Mouse (Mus musculus) v-Abl transformed pro-B cells (cell line): ENCODE measurements around the gene Eps15l1.

Experiments used
- in situ Hi-C, 2 experiments: fragments of 400-800 bp; cut with MboI; formaldehyde crosslinking; loops; one replicate each; pipeline ENCODE4 v1.15.1; 2025; ENCODE audit not compliant: unreplicated experiment in 2 of 2

The Eps15l1 gene

GRCm38 (mm10) chr8:72323131-72323725 is 98.0 kb downstream of the Eps15l1 start:
- in situ Hi-C loops, result no loop called here

DNA sequence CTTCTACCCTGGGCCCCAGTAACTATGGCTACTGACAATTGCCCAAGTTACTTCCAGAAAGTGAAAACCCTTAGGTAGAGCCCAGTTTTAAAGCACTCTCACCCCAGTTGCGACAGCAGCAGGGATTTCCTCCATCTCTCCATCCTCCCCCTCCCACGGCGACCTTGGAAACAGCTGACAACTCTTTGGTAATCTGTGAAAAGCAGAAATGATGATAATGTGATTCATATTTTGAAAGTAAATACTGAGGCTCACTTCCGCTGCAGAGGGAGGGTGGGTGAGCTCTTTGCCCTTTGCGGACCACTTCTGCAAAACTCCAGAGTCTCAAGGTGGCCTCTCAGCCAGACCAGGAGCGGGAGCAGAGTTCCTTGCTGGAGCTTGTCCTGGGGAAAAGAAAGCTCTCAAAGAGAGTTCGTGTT is 98.8 kb downstream of the Eps15l1 start:
- in situ Hi-C loops, result no loop called here

- in situ Hi-C loops, result no loop called here
These were observed 99.4 kb downstream of the Eps15l1 start for GRCm38 (mm10) chr8:72321635-72322441.

GRCm38 (mm10) chr8:72320803-72321583 is 100.3 kb downstream of the Eps15l1 start:
- in situ Hi-C loops, result no loop called here

- in situ Hi-C loops, result no loop called here
These were observed 101.1 kb downstream of the Eps15l1 start for GRCm38 (mm10) chr8:72319921-72320802.

DNA sequence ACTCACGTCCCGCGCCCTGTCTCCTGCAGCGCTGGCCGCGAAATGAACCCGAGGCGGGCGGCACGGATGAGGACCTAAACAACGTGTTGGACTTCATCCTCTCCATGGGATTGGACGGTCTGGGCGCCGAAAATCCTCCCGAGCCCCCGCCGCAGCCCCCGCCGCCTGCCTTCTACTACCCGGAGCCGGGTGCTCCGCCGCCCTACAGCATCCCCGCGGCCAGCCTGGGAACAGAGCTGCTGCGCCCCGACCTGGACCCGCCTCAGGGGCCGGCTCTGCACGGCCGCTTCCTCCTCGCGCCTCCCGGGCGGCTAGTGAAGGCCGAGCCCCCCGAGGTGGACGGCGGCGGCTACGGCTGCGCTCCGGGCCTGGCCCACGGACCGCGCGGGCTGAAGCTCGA is 101.9 kb downstream of the Eps15l1 start:
- in situ Hi-C loops, result no loop called here

- in situ Hi-C loops, result no loop called here
These were observed 102.4 kb downstream of the Eps15l1 start, which contains the start of gene Klf2 for GRCm38 (mm10) chr8:72318801-72319322. TSS of gene Klf2 (plus strand) at chr8:72319033.

- in situ Hi-C loops, result no loop called here
These were observed 103.4 kb downstream of the Eps15l1 start for GRCm38 (mm10) chr8:72317741-72318301.

GRCm38 (mm10) chr8:72316053-72316695 is 105.1 kb downstream of the Eps15l1 start:
- in situ Hi-C loops, result no loop called here

GRCm38 (mm10) chr8:72312926-72313518 is 108.2 kb downstream of the Eps15l1 start:
- in situ Hi-C loops, result no loop called here

DNA sequence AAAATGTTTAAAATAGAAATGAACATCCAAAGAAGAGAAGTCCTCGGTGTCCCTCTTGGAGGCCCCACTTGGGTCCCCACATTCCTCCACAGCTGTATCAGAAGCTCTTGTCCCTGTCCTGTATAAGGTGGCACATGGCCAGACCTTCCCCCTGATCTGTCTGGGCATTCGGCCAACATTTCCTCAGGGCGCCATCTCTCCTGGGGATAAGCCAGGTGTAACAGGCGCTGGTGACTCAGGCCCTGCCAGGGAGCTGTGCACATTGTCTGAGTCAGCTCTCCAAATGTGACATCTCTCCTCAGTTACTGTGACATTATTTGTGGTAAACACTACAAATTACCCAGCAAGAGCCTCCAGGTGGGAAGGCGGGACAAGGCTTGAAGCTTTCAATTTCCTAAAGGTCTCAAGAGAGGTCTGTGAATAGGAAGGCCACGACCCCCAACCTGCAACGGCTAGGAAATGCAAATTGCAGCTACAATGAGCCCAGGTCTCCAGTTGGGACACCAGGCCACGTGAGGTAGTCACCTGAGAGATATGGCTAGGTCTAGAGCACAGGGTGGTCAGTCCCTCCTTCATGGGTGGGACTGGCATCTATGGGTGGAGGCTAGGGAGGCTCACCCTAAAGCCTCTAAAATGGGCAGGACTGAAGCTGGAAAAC is 110.3 kb downstream of the Eps15l1 start:
- in situ Hi-C loops, result no loop called here

- in situ Hi-C loops, result loop anchor here in 1 of 2 experiments (5.0 kb wide), 1 partner anchor 44 kb away; no protein-coding TSS in a partner anchor
These were observed 113.0 kb downstream of the Eps15l1 start for GRCm38 (mm10) chr8:72308276-72308675.

DNA sequence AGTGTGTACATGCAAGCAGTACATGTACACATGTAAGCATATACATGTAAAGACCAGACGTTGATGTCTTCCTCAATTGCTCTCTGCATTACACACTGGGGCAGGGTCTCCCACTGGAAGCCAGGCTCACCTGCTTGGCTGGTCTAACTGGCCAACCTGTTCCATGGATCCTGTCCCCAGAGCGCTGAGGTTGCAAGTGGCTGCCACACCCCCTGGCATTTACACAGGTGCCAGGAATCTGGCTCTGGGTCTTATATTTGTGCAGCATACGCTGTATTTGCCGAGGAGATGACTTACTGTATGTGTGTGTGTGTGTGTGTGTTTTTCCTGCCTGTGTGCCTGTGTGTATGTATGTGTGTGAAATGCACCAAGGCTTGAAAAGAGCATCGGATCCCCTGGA is 114.3 kb downstream of the Eps15l1 start:
- in situ Hi-C loops, result loop anchor here in 1 of 2 experiments (5.0 kb wide), 1 partner anchor 45 kb away; no protein-coding TSS in a partner anchor

DNA sequence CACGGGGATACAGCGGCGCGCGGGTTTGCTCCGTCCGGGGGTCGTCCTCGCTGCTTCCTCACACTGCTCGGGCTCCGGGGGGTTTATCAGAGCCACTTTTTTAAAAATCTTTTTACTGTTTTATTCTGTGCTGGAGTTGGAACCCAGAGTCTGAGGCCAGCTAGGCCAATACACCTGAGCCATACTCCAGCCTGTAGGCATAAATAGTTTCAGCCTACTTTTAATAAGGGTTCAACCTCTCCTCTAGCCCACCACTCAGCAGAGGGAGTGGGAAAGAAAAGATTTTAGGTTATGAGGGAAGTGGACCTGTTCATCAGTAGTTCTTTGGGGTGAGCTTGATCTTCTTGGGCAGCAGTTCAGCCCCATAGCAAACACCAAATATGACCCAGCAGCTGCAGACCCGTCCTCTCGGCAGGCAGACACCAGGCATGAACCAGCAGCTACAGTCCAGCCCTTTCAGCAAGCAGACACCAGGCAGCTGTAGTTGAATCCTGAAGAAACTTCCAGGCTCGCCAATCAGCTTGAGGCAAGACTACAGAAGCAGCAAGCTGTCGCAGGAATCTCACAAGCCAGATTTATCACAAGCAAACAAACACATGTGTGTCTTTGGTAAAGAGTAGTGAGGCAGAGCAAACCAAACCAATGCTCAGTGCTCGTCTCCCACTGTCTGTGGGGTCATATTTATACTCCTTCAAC is 115.9 kb downstream of the Eps15l1 start, which contains the start of gene Gm10282:
Gene Gm10282 (minus strand): TSS at position 51 of the 696 bp plus-strand sequence.
- in situ Hi-C loops, result loop anchor here in 1 of 2 experiments (5.0 kb wide), 1 partner anchor 47 kb away; no protein-coding TSS in a partner anchor

DNA sequence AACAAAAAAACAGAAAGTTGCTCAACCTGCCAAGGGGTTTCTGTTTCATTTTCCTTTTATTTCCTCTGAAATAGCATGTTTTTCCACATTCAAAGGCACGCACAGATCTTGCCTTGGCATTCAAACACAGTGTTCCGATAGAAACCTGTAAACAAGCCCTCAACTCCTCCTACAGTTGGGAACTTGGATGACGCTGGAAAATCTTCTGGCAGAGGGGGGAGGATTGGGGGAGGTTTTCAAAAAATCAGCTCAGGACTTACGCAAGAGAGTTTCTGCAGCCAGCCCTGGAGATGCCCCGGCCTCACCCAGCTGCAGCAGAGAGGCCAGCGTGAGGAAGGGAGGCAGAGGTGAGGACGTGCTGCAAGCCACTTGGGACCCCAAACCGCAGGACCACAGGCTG is 117.6 kb downstream of the Eps15l1 start:
- in situ Hi-C loops, result loop anchor here in 1 of 2 experiments (5.0 kb wide), 2 partner anchors 36 to 49 kb away; no protein-coding TSS in a partner anchor

- in situ Hi-C loops, result loop anchor here in 1 of 2 experiments (5.0 kb wide), 2 partner anchors 36 to 49 kb away; no protein-coding TSS in a partner anchor
These were observed 118.2 kb downstream of the Eps15l1 start for GRCm38 (mm10) chr8:72302986-72303612.

DNA sequence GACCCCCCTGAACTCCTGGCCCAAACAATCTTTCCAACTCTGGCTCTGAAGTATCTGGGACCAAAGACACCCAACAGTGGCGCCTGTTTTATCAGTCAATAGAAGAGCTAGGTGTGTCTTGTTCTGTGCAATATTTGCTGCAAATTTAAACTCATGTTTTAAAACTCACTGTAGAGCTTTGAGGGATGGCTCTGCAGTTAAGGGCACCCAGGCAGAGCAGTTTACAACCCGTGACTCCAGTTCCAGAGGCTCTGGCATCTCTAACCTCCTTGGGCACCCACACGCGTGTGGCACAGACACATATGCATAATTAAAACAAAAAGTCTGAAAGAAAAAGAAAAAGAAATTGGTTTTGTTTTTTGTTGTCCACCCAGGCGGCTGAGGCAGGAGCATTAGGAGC is 119.8 kb downstream of the Eps15l1 start:
- in situ Hi-C loops, result loop anchor here in 1 of 2 experiments (5.0 kb wide), 2 partner anchors 34 to 51 kb away; no protein-coding TSS in a partner anchor
